Mouse (Mus musculus) kidney, postnatal 25 days (tissue): ENCODE results near the gene Zfp362.

ENCODE experiments used
- DNase-seq, 2 experiments: peaks; one replicate each; pipeline ENCODE4 v3.0.0; 2021; ENCODE audit warnings: mixed read lengths in 2 of 2

Gene Zfp362

DNA sequence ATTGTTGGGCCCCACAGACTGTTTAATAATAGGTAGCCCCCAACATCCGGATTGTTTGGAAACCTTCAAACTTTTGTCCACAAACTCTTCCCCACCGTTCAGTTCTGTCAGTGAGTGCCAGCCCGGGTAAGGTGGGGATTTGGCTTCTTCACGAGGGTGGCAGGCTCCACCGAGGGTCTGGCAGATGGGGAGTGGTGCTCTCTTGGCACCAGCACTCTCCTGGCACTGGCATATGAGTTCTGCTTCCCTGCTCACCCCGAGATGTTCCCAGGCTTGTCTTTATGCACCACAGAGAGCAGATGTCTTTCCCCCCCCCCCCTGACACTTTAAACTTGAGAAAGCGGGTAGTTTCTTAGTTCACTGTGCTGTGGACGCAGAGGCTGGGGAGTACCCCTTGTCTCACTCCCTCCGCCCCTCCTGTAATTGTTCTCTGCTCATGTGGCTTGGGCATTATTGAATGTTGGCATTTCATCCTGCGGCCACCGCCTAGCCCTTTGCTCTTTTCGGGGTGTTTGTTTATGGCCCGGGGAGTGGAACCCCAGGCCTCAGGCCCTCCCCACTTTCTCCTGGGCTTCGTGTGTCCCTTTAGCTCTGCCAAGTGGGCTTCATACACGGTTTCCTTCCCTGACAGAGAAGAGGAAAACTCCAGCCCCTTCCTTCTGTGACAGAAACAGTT is 76.7 kb downstream of the Zfp362 start:
- DNase-seq: no peak

DNA sequence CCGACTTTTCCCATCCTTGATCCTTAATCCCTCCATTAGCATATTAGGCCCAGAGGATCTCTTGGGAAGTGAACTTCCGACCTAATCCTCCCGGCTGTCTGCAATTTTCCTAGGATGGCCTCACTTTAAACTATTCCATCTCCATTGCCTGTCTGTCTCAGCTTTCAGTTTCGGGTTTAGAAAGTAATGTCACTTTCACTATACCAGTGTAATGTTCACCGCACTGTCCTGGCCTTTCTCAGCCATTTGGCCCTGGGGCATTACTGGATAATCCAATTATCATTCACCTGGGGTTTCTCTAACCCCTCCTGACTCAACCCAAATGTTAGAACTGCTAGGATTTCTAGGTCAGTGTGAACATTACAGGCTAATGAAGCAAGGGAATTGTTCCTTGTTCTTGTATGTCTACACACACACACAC is 77.4 kb downstream of the Zfp362 start:
- DNase-seq: no peak

DNA sequence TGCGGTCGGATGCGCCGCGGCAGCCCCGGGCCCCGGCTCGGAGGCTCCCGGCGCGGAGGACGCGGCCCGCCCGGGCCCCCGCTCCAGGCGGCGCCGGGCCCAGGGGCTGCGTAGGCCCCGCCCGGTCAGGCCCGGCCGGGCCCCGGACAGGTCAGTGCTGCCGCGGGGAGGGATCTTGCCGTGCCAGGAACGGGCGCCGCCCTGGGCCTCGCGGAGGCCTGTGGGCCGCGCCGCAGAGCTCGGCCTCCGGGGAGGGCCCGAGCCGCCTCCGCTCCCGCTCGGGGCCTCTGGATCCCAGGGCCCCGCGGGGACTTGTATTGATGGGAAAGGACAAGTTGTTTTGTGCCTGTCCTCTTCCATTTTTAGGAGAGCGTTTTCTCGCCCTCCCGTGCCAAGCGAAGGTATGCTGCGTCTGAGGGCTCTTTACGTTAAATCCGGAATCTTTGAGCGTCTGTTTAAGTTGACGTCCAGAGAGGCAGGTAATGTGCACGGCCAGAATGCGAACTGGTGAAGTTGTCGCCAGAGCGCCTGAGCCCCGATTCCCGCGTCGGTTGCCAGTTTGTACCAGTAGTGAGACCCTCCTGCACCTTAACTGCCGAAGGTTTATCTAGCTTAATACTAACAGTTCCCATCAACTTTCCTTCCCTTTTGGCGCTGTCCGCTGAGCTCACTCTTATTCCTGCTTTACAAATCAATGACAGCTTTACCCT is 78.0 kb downstream of the Zfp362 start:
- DNase-seq: peak; percentile 70 to 90

DNA sequence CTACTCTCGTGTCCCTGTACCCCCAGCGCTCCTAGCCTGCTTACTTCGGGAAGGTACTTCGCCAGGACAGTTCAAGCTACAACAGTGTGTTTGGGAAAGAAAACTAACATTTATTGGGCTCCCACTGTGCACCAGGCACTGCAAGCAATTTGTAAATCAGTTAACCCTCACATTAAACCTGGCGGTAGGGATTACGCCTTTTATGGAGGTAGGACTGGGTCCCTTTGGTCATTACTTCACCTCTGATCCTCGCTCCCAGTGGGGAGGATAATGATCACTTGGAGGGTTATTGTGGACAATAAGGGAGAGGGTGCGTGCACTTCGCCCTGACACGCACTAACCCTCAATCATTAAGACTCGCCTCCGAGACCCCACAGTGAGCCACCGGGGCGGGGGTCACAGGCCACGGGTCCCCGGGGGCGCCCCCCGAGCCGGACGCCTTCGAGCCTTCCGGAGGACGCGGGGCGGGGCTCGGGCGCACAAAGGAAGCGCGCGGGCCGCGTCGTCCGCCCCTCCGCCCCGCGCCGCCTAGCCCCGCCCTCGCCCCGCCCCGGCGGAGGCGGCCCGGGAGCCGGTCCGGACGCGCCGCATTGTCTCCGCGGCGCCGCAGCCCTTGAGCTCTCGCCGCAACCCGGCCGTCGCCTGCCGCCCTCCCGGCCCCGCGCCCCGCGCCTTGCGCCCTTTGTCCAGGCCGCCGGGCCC is 78.7 kb downstream of the Zfp362 start:
- DNase-seq: peak; percentile 87 to 93

DNA sequence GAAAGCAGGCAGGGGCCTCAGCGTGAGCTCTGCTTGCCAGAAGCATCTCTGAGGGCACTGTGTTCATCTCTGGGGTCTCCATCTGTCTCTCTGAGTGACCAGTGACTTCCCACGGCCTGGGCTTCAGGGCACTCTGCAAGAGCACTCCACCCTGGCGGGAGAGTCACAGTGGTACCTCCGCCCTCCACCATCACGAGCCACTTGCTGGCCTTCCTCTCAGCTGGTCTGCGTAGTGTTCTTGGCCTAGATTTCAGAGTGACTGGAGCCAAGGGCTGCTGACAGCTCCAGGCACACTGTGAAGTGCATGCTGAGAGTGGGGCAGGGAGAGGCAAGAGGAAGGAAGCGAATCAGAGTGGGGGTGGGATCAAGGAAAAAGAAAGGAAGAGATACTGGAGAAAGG is 81.8 kb downstream of the Zfp362 start:
- DNase-seq: peak in 1 of 2 experiments; percentile 60

DNA sequence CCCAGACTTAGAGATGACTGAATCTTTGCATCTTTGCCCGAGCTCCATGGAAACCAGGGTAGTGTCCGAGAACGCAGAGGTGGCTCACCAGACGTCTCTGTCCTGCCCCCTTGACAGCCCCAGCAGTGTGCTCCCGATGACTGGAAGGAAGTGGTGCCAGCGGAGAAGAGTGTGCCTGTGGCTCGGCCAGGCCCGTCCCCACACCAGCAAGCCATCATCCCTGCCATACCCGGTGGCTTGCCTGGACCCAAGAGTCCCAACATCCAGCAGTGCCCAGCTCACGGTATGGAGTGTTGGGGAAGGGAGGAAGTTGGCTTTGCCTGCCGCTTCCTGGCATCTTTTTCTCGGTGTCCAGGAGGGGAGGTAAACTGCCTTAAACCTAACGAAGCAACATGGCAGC is 82.4 kb downstream of the Zfp362 start:
- no peak for DNase-seq
